Mouse (Mus musculus) lung, postnatal 0 days (tissue): ENCODE results near the gene Aasdh.

ENCODE experiments used
- CTCF ChIP-seq: IDR thresholded peaks from 2 replicates; pipeline ENCODE4 v1.5.1; 2016; ENCODE audit warnings: antibody characterized with exemption, mild to moderate bottlenecking
- EP300 ChIP-seq: IDR thresholded peaks from 2 replicates; pipeline ENCODE4 v1.6.1; 2016; ENCODE audit warnings: antibody characterized with exemption, mild to moderate bottlenecking, control low read depth

GRCm38 (mm10) chr5:76828527-76829240, 76.6 kb downstream of the Aasdh start:
- no peak for TF ChIP-seq CTCF
- no peak for TF ChIP-seq EP300
